Mouse (Mus musculus): ENCODE results near the gene Ppm1k. TPM values are rescaled to one million over a fixed set of nuclear protein-coding genes. Genes with fewer than 3 reads are reported as not detected.
"Not testable (repeated sequence)": the region's sequence is repeated elsewhere in the genome, so short reads cannot be mapped to it uniquely, and the experiment has no call there.

Gene Ppm1k
- polyA plus RNA-seq, 1 experiment from 2014 or later = 7.7 TPM

DNA sequence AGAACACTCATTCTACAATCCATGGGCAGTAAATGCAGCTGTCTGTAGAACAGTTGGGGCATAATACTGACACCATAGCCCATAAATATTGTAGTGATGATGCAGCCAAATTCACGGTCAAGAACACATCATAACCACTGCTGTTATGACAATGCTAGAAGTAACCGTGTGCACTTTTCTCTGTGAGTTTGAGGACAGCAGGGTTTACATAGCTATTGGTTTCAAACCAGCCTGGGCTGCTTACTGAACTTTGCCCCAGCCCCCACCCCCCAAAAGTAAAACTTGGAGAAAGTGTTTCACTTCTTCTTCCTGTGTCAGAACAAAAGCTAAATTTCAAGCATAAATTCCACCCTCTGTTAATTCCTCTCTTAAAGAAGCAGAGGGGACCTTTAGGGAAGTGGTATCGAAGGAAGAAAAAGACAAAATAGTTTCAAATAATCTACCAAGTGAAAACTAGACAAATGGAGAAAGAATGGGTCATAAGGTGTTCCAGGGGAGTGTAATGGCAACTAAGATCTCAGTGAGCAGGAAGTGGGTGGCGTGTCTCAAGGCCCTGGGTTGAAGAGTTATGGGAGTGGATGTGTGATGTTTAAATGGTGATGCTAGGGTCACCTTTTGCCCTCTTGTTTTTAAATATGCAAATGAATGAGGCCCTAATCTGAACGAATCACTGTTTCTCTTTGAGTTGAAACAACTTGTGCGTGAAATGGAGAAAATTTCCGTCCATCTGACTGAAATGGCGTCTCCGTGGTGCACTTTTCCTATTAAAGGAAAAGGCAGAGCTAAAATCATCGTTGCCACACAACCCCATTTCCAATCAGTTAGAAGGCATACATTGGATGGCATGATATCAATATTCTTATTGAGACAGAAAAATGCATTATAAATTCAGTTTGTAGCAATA lies 14.3 kb downstream of the Ppm1k start:
- 84% methylated on average over 10 of the region's 10 CpGs for WGBS
- H3K9ac ChIP-seq (ENCODE audit: low read depth, low read length) = no peak overlapping the region
- ATAC-seq = no peak
- no peak overlapping the region for H3K4me2 ChIP-seq (ENCODE audit: low read length)
- H3K4me3 ChIP-seq (ENCODE audit: low read length) = no peak overlapping the region
- no peaks in the 10 kb centered on the region for H3K9me3 ChIP-seq (ENCODE audit: control insufficient read depth, low read length)
- H3K4me1 ChIP-seq (ENCODE audit: control insufficient read depth, insufficient read depth, low read depth, low read length) = no peaks in the 10 kb centered on the region
- H3K27me3 ChIP-seq (replicated peaks; ENCODE audit: control insufficient read depth, insufficient read depth, low read length) = no peaks in the 10 kb centered on the region
- H3K27ac ChIP-seq (ENCODE audit: low read depth, low read length) = no peak overlapping the region
- no peaks in the 10 kb centered on the region for H3K36me3 ChIP-seq (ENCODE audit: control insufficient read depth, insufficient read depth, low read length)

DNA sequence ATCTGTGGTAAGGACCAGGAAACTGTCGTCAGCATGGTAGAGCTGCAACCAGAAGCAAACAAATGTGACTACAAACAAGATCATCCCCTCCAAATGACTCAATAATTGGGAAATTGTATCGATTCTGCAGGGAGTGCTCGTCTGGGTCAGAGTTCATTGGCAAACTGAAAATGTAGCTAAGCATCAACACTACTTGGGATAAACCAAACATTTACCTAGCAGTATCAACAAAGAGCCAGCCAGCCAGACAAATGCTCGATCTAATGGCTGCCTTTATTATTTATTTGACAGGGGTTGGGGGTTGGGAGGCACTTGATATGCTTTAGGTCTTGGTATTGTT lies 21.3 kb downstream of the Ppm1k start:
- peaks cover 5% of the 10 kb centered on the region for H3K36me3 ChIP-seq (ENCODE audit: control insufficient read depth, insufficient read depth, low read length)
- no peak overlapping the region for H3K9ac ChIP-seq (ENCODE audit: low read depth, low read length)
- H3K4me2 ChIP-seq (ENCODE audit: low read length) = no peak overlapping the region
- no peak overlapping the region for H3K4me3 ChIP-seq (ENCODE audit: low read length)
- H3K27ac ChIP-seq (ENCODE audit: low read depth, low read length) = no peak overlapping the region
- no peaks in the 10 kb centered on the region for H3K4me1 ChIP-seq (ENCODE audit: control insufficient read depth, insufficient read depth, low read depth, low read length)
- no peaks in the 10 kb centered on the region for H3K27me3 ChIP-seq (replicated peaks; ENCODE audit: control insufficient read depth, insufficient read depth, low read length)
- no peaks in the 10 kb centered on the region for H3K9me3 ChIP-seq (ENCODE audit: control insufficient read depth, low read length)
- 88% methylated on average over 4 of the region's 4 CpGs for WGBS
- ATAC-seq = no peak

- no peak for ATAC-seq
- Histone ChIP-seq H3K4me2 (ENCODE audit: low read length) (no peak overlapping the region), H3K36me3 (ENCODE audit: control insufficient read depth, insufficient read depth, low read length) (peaks cover 5% of the 10 kb centered on the region), H3K4me3 (ENCODE audit: low read length) (no peak overlapping the region), H3K9ac (ENCODE audit: low read depth, low read length) (no peak overlapping the region), H3K9me3 (ENCODE audit: control insufficient read depth, low read length) (no peaks in the 10 kb centered on the region), H3K27ac (ENCODE audit: low read depth, low read length) (no peak overlapping the region), H3K27me3 (replicated peaks; ENCODE audit: control insufficient read depth, insufficient read depth, low read length) (no peaks in the 10 kb centered on the region), H3K4me1 (ENCODE audit: control insufficient read depth, insufficient read depth, low read depth, low read length) (no peaks in the 10 kb centered on the region)
- 91% methylated on average over 7 of the region's 7 CpGs for WGBS
Measured at GRCm38 (mm10) chr6:57513351-57514034, 21.8 kb downstream of the Ppm1k start.

- Histone ChIP-seq H3K4me1 (ENCODE audit: control insufficient read depth, insufficient read depth, low read depth, low read length) (no peaks in the 10 kb centered on the region), H3K27ac (ENCODE audit: low read depth, low read length) (no peak overlapping the region), H3K36me3 (ENCODE audit: control insufficient read depth, insufficient read depth, low read length) (peaks cover 5% of the 10 kb centered on the region), H3K4me3 (ENCODE audit: low read length) (no peak overlapping the region), H3K9ac (ENCODE audit: low read depth, low read length) (no peak overlapping the region), H3K9me3 (ENCODE audit: control insufficient read depth, low read length) (no peaks in the 10 kb centered on the region), H3K27me3 (replicated peaks; ENCODE audit: control insufficient read depth, insufficient read depth, low read length) (no peaks in the 10 kb centered on the region), H3K4me2 (ENCODE audit: low read length) (no peak overlapping the region)
- WGBS = 83% methylated on average over 5 of the region's 5 CpGs
- no peak for ATAC-seq
Measured at GRCm38 (mm10) chr6:57511899-57512298, 23.4 kb downstream of the Ppm1k start.

DNA sequence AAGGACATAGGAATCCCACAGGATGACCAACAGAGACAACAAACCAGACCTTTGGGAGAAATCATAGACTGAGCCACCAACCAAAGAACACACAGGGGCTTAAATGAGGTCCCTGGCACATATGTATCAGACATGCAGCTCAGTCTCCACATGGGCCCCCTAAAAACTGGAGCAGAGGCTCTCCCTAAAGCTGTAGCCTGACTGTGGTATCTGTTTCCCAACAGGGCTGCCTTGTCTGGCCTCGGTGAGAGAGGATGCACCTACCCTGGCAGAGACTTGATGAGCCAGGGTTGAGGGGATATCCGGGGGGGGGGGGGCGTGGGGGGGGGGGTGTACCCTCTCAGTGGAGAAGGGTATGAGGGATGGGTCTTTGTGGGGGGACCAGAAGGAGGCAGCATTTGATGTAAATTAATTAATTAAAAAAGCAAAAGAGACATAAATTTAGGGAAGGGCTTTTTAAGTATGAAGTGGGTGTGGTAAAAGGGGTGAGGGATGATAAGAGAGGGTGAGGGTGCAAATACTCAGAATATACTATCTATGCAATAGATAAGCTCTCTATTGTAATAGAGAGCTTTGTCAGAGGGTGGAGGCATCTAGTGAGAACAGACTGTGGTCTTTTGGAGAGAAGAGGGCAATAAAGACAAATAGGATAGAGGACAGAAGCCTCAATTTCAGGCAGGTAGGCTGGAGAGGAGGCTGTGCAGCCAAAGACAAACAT lies 31.4 kb downstream of the Ppm1k start:
- H3K27me3 ChIP-seq (replicated peaks; ENCODE audit: control insufficient read depth, insufficient read depth, low read length) = no peaks in the 10 kb centered on the region
- H3K9me3 ChIP-seq (ENCODE audit: control insufficient read depth, low read length) = no peaks in the 10 kb centered on the region
- no peak overlapping the region for H3K4me3 ChIP-seq (ENCODE audit: low read length)
- ATAC-seq = no peak
- no peak overlapping the region for H3K27ac ChIP-seq (ENCODE audit: low read depth, low read length)
- H3K36me3 ChIP-seq (ENCODE audit: control insufficient read depth, insufficient read depth, low read length) = no peaks in the 10 kb centered on the region
- WGBS = 62% methylated on average over 3 of the region's 3 CpGs
- H3K4me2 ChIP-seq (ENCODE audit: low read length) = no peak overlapping the region
- no peaks in the 10 kb centered on the region for H3K4me1 ChIP-seq (ENCODE audit: control insufficient read depth, insufficient read depth, low read depth, low read length)
- no peak overlapping the region for H3K9ac ChIP-seq (ENCODE audit: low read depth, low read length)

DNA sequence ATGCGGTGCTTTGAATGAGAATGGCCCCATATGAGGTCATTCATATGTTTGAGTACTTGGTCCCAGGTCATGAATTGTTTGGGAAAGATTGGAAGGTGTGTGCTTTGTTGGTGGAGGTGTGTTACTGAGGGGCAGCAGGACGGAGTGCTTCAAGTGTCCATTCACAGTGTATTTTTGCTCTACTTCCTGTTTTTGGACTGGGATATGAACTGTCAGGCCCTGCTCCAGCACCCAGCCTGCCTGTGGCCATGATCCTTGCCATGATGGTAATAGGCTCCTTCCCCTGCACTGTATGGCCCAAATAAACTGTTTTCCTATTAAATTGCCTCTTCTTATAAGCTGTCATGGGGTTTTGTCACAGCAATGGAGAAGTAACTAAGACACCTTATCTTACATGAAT lies 36.1 kb downstream of the Ppm1k start:
- ATAC-seq = no peak

DNA sequence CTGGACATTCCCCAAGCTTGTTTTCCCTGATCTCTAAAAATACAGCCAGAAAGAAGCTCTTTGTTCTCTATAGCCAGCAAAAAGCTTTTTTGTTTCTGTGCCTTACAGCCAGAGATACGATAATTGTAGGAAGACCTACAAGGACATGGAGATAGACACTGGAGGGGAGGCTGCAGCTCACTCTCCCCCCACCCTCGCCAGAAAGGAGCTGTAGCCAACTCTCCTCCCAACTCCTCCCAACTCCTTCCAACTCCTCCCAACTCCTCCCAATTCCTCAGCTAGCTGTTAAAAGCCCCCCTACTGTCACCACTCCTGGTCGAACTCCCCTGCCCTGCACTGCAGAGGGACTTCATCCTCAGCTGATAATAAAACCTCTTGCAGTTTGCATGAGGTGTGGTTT lies 67.1 kb downstream of the Ppm1k start:
- not testable (repeated sequence) for ATAC-seq; H3K9me3 ChIP-seq (ENCODE audit: control insufficient read depth, low read length); H3K36me3 ChIP-seq (ENCODE audit: control insufficient read depth, insufficient read depth, low read length); H3K27me3 ChIP-seq (replicated peaks; ENCODE audit: control insufficient read depth, insufficient read depth, low read length); H3K4me1 ChIP-seq (ENCODE audit: control insufficient read depth, insufficient read depth, low read depth, low read length); H3K4me3 ChIP-seq (ENCODE audit: low read length); H3K27ac ChIP-seq (ENCODE audit: low read depth, low read length); H3K9ac ChIP-seq (ENCODE audit: low read depth, low read length); H3K4me2 ChIP-seq (ENCODE audit: low read length)
- 28% methylated on average over 3 of the region's 3 CpGs for WGBS

More for the DNA sequence above, 36.1 kb downstream of the Ppm1k start:
- H3K4me2 ChIP-seq (ENCODE audit: low read length) = no peak overlapping the region
- WGBS = 84% methylated on average over 2 of the region's 2 CpGs
- no peak overlapping the region for H3K9ac ChIP-seq (ENCODE audit: low read depth, low read length)
- no peak overlapping the region for H3K27ac ChIP-seq (ENCODE audit: low read depth, low read length)
- no peaks in the 10 kb centered on the region for H3K4me1 ChIP-seq (ENCODE audit: control insufficient read depth, insufficient read depth, low read depth, low read length)
- no peaks in the 10 kb centered on the region for H3K36me3 ChIP-seq (ENCODE audit: control insufficient read depth, insufficient read depth, low read length)
- H3K4me3 ChIP-seq (ENCODE audit: low read length) = no peak overlapping the region
- H3K27me3 ChIP-seq (replicated peaks; ENCODE audit: control insufficient read depth, insufficient read depth, low read length) = no peaks in the 10 kb centered on the region
- H3K9me3 ChIP-seq (ENCODE audit: control insufficient read depth, low read length) = no peaks in the 10 kb centered on the region

All from hindbrain, embryonic 16.5 days (tissue).